Mouse (Mus musculus) embryonic facial prominence, embryonic 13.5 days (tissue): Measurements from ENCODE around the gene Map2k5. TPM values are rescaled to one million over a fixed set of nuclear protein-coding genes. Genes with fewer than 3 reads are reported as not detected.
A peak's percentile ranks its signal among the peaks of the same experiment; 100 is the strongest.

Source experiments
- ATAC-seq: fragments of 200-750 bp; cut with Nextera tagmentation; 2 replicates; pipeline ENCODE4 v1.8.0; 2017; ENCODE audit warnings: low read depth; ENCODE audit not compliant: insufficient number of reproducible peaks, insufficient read depth, low FRiP score, low TSS enrichment
- H3K27ac ChIP-seq: fragments of 300-500 bp; sonication (generic); 2 replicates; pipeline ENCODE4 v1.5.1; 2015; ENCODE audit warnings: moderate library complexity, mild to moderate bottlenecking, inconsistent platforms
- H3K27me3 ChIP-seq: fragments of 300-500 bp; sonication (generic); 2 replicates; pipeline ENCODE4 v1.6.1; 2015; ENCODE audit warnings: mild to moderate bottlenecking, inconsistent platforms
- H3K36me3 ChIP-seq: fragments of 300-500 bp; sonication (generic); 2 replicates; pipeline ENCODE4 v1.6.1; 2015; ENCODE audit warnings: mild to moderate bottlenecking, inconsistent platforms
- H3K4me1 ChIP-seq: fragments of 300-500 bp; sonication (generic); 2 replicates; pipeline ENCODE4 v1.6.1; 2015; ENCODE audit warnings: inconsistent platforms
- H3K4me2 ChIP-seq: fragments of 300-500 bp; sonication (generic); 2 replicates; pipeline ENCODE4 v1.6.1; 2015; ENCODE audit warnings: moderate library complexity, mild to moderate bottlenecking, inconsistent platforms
- H3K4me3 ChIP-seq: fragments of 300-500 bp; sonication (generic); 2 replicates; pipeline ENCODE4 v1.5.1; 2015; ENCODE audit warnings: mild to moderate bottlenecking, inconsistent platforms
- H3K9ac ChIP-seq: fragments of 300-500 bp; sonication (generic); 2 replicates; pipeline ENCODE4 v1.6.1; 2015; ENCODE audit warnings: mild to moderate bottlenecking, inconsistent platforms
- H3K9me3 ChIP-seq: fragments of 300-500 bp; sonication (generic); 2 replicates; pipeline ENCODE4 v1.6.1; 2016; ENCODE audit warnings: inconsistent platforms
- WGBS: fragments of 180-500 bp; shearing (Covaris S2); methylation state at CpG from one replicate; pipeline ENCODE4 v1.1.7; 2015; ENCODE audit warnings: mixed read lengths; 5-methylcytosine and 5-hydroxymethylcytosine counted together
- polyA plus RNA-seq: library from polyadenylated mRNA; unstranded; fragments of >200 nt; fragmentation: Nextera tagmentation; extraction: Ambion mirVana; gene quantifications from 2 replicates; pipeline ENCODE4 v1.2.1, GENCODE M21; 2015

Gene Map2k5
- polyA plus RNA-seq, 1 experiment from 2014 or later = 37.8 TPM

DNA sequence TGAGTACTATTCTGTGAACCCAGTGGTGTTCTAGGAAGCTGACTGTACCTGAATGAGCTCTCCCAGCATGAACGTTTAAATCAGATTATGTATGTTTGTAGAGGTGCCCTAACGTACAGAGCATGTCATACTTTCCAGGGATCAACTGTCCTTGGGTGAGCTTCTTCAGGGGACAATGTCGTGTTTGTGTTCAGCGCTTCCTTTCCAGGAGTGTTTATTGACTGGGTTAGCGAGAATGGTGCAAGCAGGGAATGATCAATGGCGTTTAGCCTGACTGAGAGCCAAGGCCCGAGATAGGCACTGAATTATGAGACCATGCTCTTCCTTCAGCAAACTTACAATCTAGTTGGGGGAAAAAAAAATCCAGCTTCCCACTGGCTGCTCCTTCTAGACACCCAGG, 193.8 kb downstream of the Map2k5 start:
- Histone ChIP-seq H3K4me3 (no peak overlapping the region), H3K36me3 (0 out of 2 replicates have a peak, but pooled peaks cover 5% of the 10 kb centered on the region), H3K9me3 (no peaks in the 10 kb centered on the region), H3K9ac (no peak overlapping the region), H3K27ac (no peak overlapping the region), H3K27me3 (0 out of 2 replicates have a peak, but pooled peaks cover 21% of the 10 kb centered on the region), H3K4me1 (peaks cover 57% of the 10 kb centered on the region), H3K4me2 (no peak overlapping the region)
- WGBS = 60% methylated on average over 7 of the region's 7 CpGs
- ATAC-seq = no peak

- 0 out of 2 replicates have a peak, but pooled peaks cover 5% of the 10 kb centered on the region for H3K36me3 ChIP-seq
- H3K4me2 ChIP-seq = no peak overlapping the region
- H3K4me1 ChIP-seq = peaks cover 43% of the 10 kb centered on the region
- 0 out of 2 replicates have a peak, but pooled peaks cover 21% of the 10 kb centered on the region for H3K27me3 ChIP-seq
- no peak overlapping the region for H3K27ac ChIP-seq
- no peak overlapping the region for H3K4me3 ChIP-seq
- H3K9ac ChIP-seq = no peak overlapping the region
- no peaks in the 10 kb centered on the region for H3K9me3 ChIP-seq
- 26% methylated on average over 14 of the region's 14 CpGs for WGBS
- ATAC-seq = no peak
Measured at GRCm38 (mm10) chr9:63182306-63182960, 195.3 kb downstream of the Map2k5 start.

DNA sequence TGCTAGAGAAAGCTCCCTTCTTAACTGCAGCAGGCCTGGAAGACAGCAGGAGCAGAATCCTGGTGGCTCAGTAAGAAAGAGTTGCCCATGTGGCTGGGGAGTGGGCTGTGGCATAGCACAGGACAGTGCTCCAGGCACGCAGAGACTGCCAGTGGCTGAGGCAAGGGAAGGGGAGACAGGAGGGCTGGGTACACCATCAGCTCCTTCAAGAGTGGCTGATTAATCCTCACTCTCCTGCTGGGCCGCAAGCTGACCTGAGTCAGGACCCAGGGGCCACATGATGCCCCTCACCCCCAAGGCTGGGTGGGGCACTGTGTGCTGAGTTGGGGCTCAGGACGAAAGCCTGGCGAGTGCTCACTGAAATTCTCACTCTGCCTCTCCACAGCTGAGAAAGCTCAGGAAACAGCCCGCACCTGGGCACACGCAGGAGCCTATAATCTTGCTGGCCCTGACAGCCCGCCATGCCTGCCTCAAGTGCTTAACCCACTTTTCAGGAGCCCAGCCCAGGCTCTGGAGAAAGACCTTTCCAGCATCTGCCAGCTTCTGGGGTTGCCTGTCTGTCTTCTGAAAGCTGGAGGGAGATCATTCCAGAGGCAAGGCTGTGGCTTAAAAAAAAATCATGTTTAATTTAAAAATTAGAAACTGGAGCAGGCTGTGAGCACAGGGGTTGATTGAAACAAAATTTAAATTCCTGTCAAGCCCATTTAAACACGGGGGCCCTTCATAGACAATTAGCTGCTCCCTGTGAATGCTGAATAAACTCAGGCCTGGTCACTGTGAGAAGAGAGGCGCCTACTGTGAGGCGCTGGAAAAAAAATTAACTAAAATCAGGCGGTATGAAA, 196.1 kb downstream of the Map2k5 start:
- H3K9ac ChIP-seq = 0 out of 2 replicates have a peak overlapping the region, but pooled peaks have one; percentile 37
- H3K27ac ChIP-seq = 0 out of 2 replicates have a peak overlapping the region, but pooled peaks have one; percentile 3
- no peak for ATAC-seq
- no peaks in the 10 kb centered on the region for H3K9me3 ChIP-seq
- H3K4me1 ChIP-seq = peaks cover 35% of the 10 kb centered on the region
- no peak overlapping the region for H3K4me3 ChIP-seq
- 0 out of 2 replicates have a peak, but pooled peaks cover 21% of the 10 kb centered on the region for H3K27me3 ChIP-seq
- 0 out of 2 replicates have a peak, but pooled peaks cover 5% of the 10 kb centered on the region for H3K36me3 ChIP-seq
- no peak overlapping the region for H3K4me2 ChIP-seq
- 42% methylated on average over 11 of the region's 11 CpGs for WGBS

DNA sequence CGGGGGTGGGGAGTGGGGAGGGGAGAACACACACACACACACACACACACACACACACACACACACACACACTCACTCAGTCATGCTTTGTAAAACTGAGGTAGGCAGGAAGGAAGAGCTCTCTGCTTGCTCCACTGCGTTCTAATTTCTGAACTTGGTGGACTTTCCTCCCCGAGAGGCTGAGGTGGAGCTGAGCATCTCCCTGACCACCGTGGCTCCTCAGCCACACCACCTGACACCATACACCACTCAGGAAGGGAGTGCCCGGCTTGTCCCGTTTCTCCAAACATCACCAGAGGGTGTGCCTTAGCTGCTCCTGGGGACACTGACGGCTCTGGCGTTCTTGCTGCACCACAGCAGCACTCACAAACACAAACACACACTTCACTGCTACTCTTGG, 199.4 kb downstream of the Map2k5 start:
- 0 out of 2 replicates have a peak, but pooled peaks cover 3% of the 10 kb centered on the region for H3K27me3 ChIP-seq
- no peak overlapping the region for H3K4me3 ChIP-seq
- no peak overlapping the region for H3K9ac ChIP-seq
- no peak for ATAC-seq
- 0 out of 2 replicates have a peak, but pooled peaks cover 5% of the 10 kb centered on the region for H3K36me3 ChIP-seq
- H3K4me1 ChIP-seq = peaks cover 29% of the 10 kb centered on the region
- H3K9me3 ChIP-seq = no peaks in the 10 kb centered on the region
- WGBS = 80% methylated on average over 8 of the region's 8 CpGs
- H3K4me2 ChIP-seq = no peak overlapping the region
- H3K27ac ChIP-seq = no peak overlapping the region

GRCm38 (mm10) chr9:63174001-63174721, 203.5 kb downstream of the Map2k5 start:
- no peak overlapping the region for H3K4me3 ChIP-seq
- H3K4me1 ChIP-seq = 0 out of 2 replicates have a peak, but pooled peaks cover 5% of the 10 kb centered on the region
- peaks cover 1% of the 10 kb centered on the region; the same call in 1 of the 2 replicates for H3K36me3 ChIP-seq
- ATAC-seq = no peak
- no peaks in the 10 kb centered on the region for H3K27me3 ChIP-seq
- no peak overlapping the region for H3K9ac ChIP-seq
- no peak overlapping the region for H3K4me2 ChIP-seq
- 76% methylated on average over 8 of the region's 8 CpGs for WGBS
- no peaks in the 10 kb centered on the region for H3K9me3 ChIP-seq
- no peak overlapping the region for H3K27ac ChIP-seq

DNA sequence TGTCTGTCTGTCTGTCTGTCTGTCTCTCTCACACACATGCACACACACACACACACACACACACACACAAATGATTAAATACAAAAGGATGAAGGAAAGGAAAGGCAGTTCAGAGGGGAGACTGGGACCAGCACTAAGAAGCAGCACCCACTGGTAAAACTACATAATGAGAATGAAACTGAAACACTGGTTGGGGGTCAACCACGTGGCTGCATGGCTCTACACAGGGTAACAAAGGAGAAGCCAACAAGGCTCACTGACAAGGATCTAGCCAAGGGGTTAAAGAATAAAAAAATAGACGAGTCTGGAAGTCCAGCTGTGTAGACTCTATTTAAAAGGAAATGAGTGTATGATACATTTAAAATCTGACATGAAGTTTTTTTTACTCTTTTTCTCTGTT, 205.8 kb downstream of the Map2k5 start:
- WGBS = 52% methylated on average over 2 of the region's 2 CpGs
- no peak overlapping the region for H3K4me2 ChIP-seq
- H3K4me3 ChIP-seq = no peak overlapping the region
- H3K36me3 ChIP-seq = peaks cover 5% of the 10 kb centered on the region; the same call in 1 of the 2 replicates
- no peaks in the 10 kb centered on the region for H3K27me3 ChIP-seq
- ATAC-seq = no peak
- no peak overlapping the region for H3K27ac ChIP-seq
- H3K4me1 ChIP-seq = 0 out of 2 replicates have a peak, but pooled peaks cover 5% of the 10 kb centered on the region
- H3K9ac ChIP-seq = no peak overlapping the region
- no peaks in the 10 kb centered on the region for H3K9me3 ChIP-seq

GRCm38 (mm10) chr9:63169127-63169526, 208.6 kb downstream of the Map2k5 start:
- no peak overlapping the region for H3K27ac ChIP-seq
- no peak overlapping the region for H3K4me3 ChIP-seq
- H3K9me3 ChIP-seq = no peaks in the 10 kb centered on the region
- no peaks in the 10 kb centered on the region for H3K27me3 ChIP-seq
- ATAC-seq = no peak
- H3K9ac ChIP-seq = no peak overlapping the region
- peaks cover 5% of the 10 kb centered on the region for H3K36me3 ChIP-seq
- WGBS = 91% methylated on average over 1 of the region's 1 CpGs
- no peak overlapping the region for H3K4me2 ChIP-seq
- 0 out of 2 replicates have a peak, but pooled peaks cover 2% of the 10 kb centered on the region for H3K4me1 ChIP-seq

DNA sequence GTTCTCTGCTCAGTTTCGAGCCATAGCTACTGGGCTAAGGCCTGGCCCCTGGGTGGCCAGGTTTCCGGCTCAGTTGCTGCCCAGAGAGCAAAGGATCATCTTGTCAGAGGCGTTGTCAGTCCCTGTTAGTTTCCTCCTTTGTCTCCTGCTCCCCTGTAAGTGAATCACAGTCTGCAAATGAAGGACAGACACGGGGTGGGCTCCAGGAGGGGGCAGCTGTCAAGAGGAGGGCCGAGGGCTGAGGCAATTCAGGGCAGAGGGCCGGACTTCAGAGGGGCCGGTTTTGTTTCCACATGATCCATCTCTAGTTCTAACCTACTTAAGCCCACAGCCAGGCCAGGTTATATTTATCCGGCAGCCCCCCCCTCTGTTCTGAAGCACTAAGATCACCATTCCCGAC, 212.6 kb downstream of the Map2k5 start:
- H3K36me3 ChIP-seq = peaks cover 33% of the 10 kb centered on the region
- ATAC-seq = no peak
- 20% methylated on average over 9 of the region's 9 CpGs for WGBS
- no peak overlapping the region for H3K9ac ChIP-seq
- no peak overlapping the region for H3K4me3 ChIP-seq
- no peak overlapping the region for H3K4me2 ChIP-seq
- no peak overlapping the region for H3K27ac ChIP-seq
- no peaks in the 10 kb centered on the region for H3K9me3 ChIP-seq
- H3K27me3 ChIP-seq = no peaks in the 10 kb centered on the region
- H3K4me1 ChIP-seq = no peaks in the 10 kb centered on the region

GRCm38 (mm10) chr9:63163756-63164155, 213.9 kb downstream of the Map2k5 start:
- 81% methylated on average over 8 of the region's 8 CpGs for WGBS
- ATAC-seq = no peak
- no peak overlapping the region for H3K9ac ChIP-seq
- no peak overlapping the region for H3K4me3 ChIP-seq
- peaks cover 4% of the 10 kb centered on the region; the same call in 1 of the 2 replicates for H3K27me3 ChIP-seq
- no peaks in the 10 kb centered on the region for H3K4me1 ChIP-seq
- H3K36me3 ChIP-seq = peaks cover 28% of the 10 kb centered on the region
- H3K27ac ChIP-seq = no peak overlapping the region
- no peaks in the 10 kb centered on the region for H3K9me3 ChIP-seq
- H3K4me2 ChIP-seq = no peak overlapping the region

DNA sequence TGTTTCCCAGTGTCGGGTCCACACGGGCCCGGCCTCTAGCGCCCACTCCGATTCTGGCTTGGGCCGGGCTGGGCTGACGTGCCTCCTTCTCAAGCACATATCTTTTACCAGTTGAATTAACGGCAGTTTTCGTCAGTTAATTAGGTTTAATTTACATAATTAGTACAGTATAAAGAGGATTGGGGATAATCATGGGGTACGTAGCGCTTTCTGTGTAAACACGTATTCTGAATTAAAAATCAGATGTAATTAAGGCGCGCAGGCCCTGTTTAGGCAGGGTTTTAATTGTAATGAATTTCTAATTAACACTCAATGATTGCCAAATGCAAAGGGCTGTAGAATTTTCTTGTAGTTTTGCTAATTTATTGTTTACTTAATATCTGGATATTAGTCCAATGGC, 225.8 kb downstream of the Map2k5 start:
- Histone ChIP-seq H3K9ac (no peak overlapping the region), H3K4me2 (no peak overlapping the region), H3K9me3 (no peaks in the 10 kb centered on the region; the same call in 1 of the 2 replicates), H3K4me3 (no peak overlapping the region), H3K36me3 (no peaks in the 10 kb centered on the region), H3K27me3 (peaks cover 97% of the 10 kb centered on the region), H3K27ac (no peak overlapping the region), H3K4me1 (peaks cover 28% of the 10 kb centered on the region)
- no peak for ATAC-seq
- 20% methylated on average over 14 of the region's 14 CpGs for WGBS
